Mouse (Mus musculus): ENCODE measurements around the gene 2810408A11Rik. TPM values are rescaled to one million over a fixed set of nuclear protein-coding genes. Genes with fewer than 3 reads are reported as not detected.
"Not testable (repeated sequence)": the region's sequence is repeated elsewhere in the genome, so short reads cannot be mapped to it uniquely, and the experiment has no call there.

Gene 2810408A11Rik
- polyA plus RNA-seq, 1 experiment from 2014 or later, result 14.7 TPM

- Histone ChIP-seq H3K27ac (ENCODE audit: low read depth, low read length) (no peak overlapping the region), H3K4me1 (replicated peaks; ENCODE audit: control insufficient read depth, insufficient read depth, low read length) (peaks cover 5% of the 10 kb centered on the region), H3K4me2 (replicated peaks; ENCODE audit: low read depth, low read length) (no peak overlapping the region), H3K36me3 (ENCODE audit: control insufficient read depth, insufficient read depth, low read length) (no peaks in the 10 kb centered on the region), H3K9ac (ENCODE audit: low read depth, low read length) (no peak overlapping the region), H3K9me3 (ENCODE audit: control insufficient read depth, low read length) (no peaks in the 10 kb centered on the region), H3K4me3 (ENCODE audit: low read depth, low read length) (no peak overlapping the region), H3K27me3 (ENCODE audit: control insufficient read depth, insufficient read depth, low read length) (peaks cover 35% of the 10 kb centered on the region)
- ATAC-seq (ENCODE audit: low FRiP score) (no peak), DNase-seq (ENCODE audit: low spot score) (no peak)
- WGBS, result 17% methylated on average over 6 of the region's 6 CpGs
Measured at GRCm38 (mm10) chr11:69934681-69935080, 33.9 kb upstream of the 2810408A11Rik start.

GRCm38 (mm10) chr11:69934169-69934568 lies 33.4 kb upstream of the 2810408A11Rik start:
- under 1% methylated on average over 18 of the region's 18 CpGs for WGBS
- Histone ChIP-seq H3K4me3 (ENCODE audit: low read depth, low read length) (peak overlapping the region; percentile 10), H3K36me3 (ENCODE audit: control insufficient read depth, insufficient read depth, low read length) (no peaks in the 10 kb centered on the region), H3K9ac (ENCODE audit: low read depth, low read length) (no peak overlapping the region), H3K27me3 (ENCODE audit: control insufficient read depth, insufficient read depth, low read length) (peaks cover 35% of the 10 kb centered on the region), H3K27ac (ENCODE audit: low read depth, low read length) (no peak overlapping the region), H3K4me2 (replicated peaks; ENCODE audit: low read depth, low read length) (peak overlapping the region; percentile 30), H3K4me1 (replicated peaks; ENCODE audit: control insufficient read depth, insufficient read depth, low read length) (peaks cover 5% of the 10 kb centered on the region), H3K9me3 (ENCODE audit: control insufficient read depth, low read length) (no peaks in the 10 kb centered on the region)
- DNase-seq (ENCODE audit: low spot score), result peak; percentile 97
- ATAC-seq (ENCODE audit: low FRiP score), result no peak

- Histone ChIP-seq H3K9ac (ENCODE audit: low read depth, low read length) (no peak overlapping the region), H3K36me3 (ENCODE audit: control insufficient read depth, insufficient read depth, low read length) (no peaks in the 10 kb centered on the region), H3K4me3 (ENCODE audit: low read depth, low read length) (no peak overlapping the region), H3K27ac (ENCODE audit: low read depth, low read length) (no peak overlapping the region), H3K4me1 (replicated peaks; ENCODE audit: control insufficient read depth, insufficient read depth, low read length) (peaks cover 5% of the 10 kb centered on the region), H3K9me3 (ENCODE audit: control insufficient read depth, low read length) (no peaks in the 10 kb centered on the region), H3K4me2 (replicated peaks; ENCODE audit: low read depth, low read length) (no peak overlapping the region), H3K27me3 (ENCODE audit: control insufficient read depth, insufficient read depth, low read length) (peaks cover 29% of the 10 kb centered on the region)
- WGBS, result 76% methylated on average over 4 of the region's 4 CpGs
- ATAC-seq (ENCODE audit: low FRiP score), result no peak
- DNase-seq (ENCODE audit: low spot score), result no peak
Measured at GRCm38 (mm10) chr11:69933066-69933465, 32.3 kb upstream of the 2810408A11Rik start.

GRCm38 (mm10) chr11:69932254-69932653 lies 31.5 kb upstream of the 2810408A11Rik start:
- no peak overlapping the region for H3K9ac ChIP-seq (ENCODE audit: low read depth, low read length)
- H3K4me1 ChIP-seq (replicated peaks; ENCODE audit: control insufficient read depth, insufficient read depth, low read length), result peaks cover 5% of the 10 kb centered on the region
- WGBS, result 37% methylated on average over 3 of the region's 3 CpGs
- ATAC-seq (ENCODE audit: low FRiP score) (no peak), DNase-seq (ENCODE audit: low spot score) (no peak)
- H3K36me3 ChIP-seq (ENCODE audit: control insufficient read depth, insufficient read depth, low read length), result no peaks in the 10 kb centered on the region
- peaks cover 21% of the 10 kb centered on the region for H3K27me3 ChIP-seq (ENCODE audit: control insufficient read depth, insufficient read depth, low read length)
- no peaks in the 10 kb centered on the region for H3K9me3 ChIP-seq (ENCODE audit: control insufficient read depth, low read length)
- no peak overlapping the region for H3K4me3 ChIP-seq (ENCODE audit: low read depth, low read length)
- H3K27ac ChIP-seq (ENCODE audit: low read depth, low read length), result no peak overlapping the region
- no peak overlapping the region for H3K4me2 ChIP-seq (replicated peaks; ENCODE audit: low read depth, low read length)

GRCm38 (mm10) chr11:69931769-69932168 lies 31.0 kb upstream of the 2810408A11Rik start:
- Histone ChIP-seq H3K27ac (ENCODE audit: low read depth, low read length) (no peak overlapping the region), H3K36me3 (ENCODE audit: control insufficient read depth, insufficient read depth, low read length) (no peaks in the 10 kb centered on the region), H3K9ac (ENCODE audit: low read depth, low read length) (no peak overlapping the region), H3K9me3 (ENCODE audit: control insufficient read depth, low read length) (no peaks in the 10 kb centered on the region), H3K4me1 (replicated peaks; ENCODE audit: control insufficient read depth, insufficient read depth, low read length) (peaks cover 5% of the 10 kb centered on the region), H3K4me2 (replicated peaks; ENCODE audit: low read depth, low read length) (no peak overlapping the region), H3K4me3 (ENCODE audit: low read depth, low read length) (no peak overlapping the region), H3K27me3 (ENCODE audit: control insufficient read depth, insufficient read depth, low read length) (peaks cover 16% of the 10 kb centered on the region)
- no peak for ATAC-seq (ENCODE audit: low FRiP score)
- WGBS, result 80% methylated on average over 8 of the region's 8 CpGs
- no peak for DNase-seq (ENCODE audit: low spot score)

- ATAC-seq (ENCODE audit: low FRiP score) (no peak), DNase-seq (ENCODE audit: low spot score) (no peak)
- H3K9me3 ChIP-seq (ENCODE audit: control insufficient read depth, low read length), result no peaks in the 10 kb centered on the region
- H3K4me2 ChIP-seq (replicated peaks; ENCODE audit: low read depth, low read length), result no peak overlapping the region
- H3K4me3 ChIP-seq (ENCODE audit: low read depth, low read length), result no peak overlapping the region
- no peak overlapping the region for H3K9ac ChIP-seq (ENCODE audit: low read depth, low read length)
- H3K36me3 ChIP-seq (ENCODE audit: control insufficient read depth, insufficient read depth, low read length), result no peaks in the 10 kb centered on the region
- peaks cover 1% of the 10 kb centered on the region for H3K4me1 ChIP-seq (replicated peaks; ENCODE audit: control insufficient read depth, insufficient read depth, low read length)
- peaks cover 9% of the 10 kb centered on the region; the same call in 1 of the 2 replicates for H3K27me3 ChIP-seq (ENCODE audit: control insufficient read depth, insufficient read depth, low read length)
- WGBS, result 76% methylated on average over 3 of the region's 3 CpGs
- H3K27ac ChIP-seq (ENCODE audit: low read depth, low read length), result no peak overlapping the region
Measured at GRCm38 (mm10) chr11:69930967-69931537, 30.3 kb upstream of the 2810408A11Rik start.

GRCm38 (mm10) chr11:69930176-69930575 lies 29.4 kb upstream of the 2810408A11Rik start:
- not testable (repeated sequence) for H3K36me3 ChIP-seq (ENCODE audit: control insufficient read depth, insufficient read depth, low read length); H3K9ac ChIP-seq (ENCODE audit: low read depth, low read length); H3K9me3 ChIP-seq (ENCODE audit: control insufficient read depth, low read length); ATAC-seq (ENCODE audit: low FRiP score); H3K27ac ChIP-seq (ENCODE audit: low read depth, low read length); DNase-seq (ENCODE audit: low spot score); H3K4me3 ChIP-seq (ENCODE audit: low read depth, low read length); H3K4me2 ChIP-seq (replicated peaks; ENCODE audit: low read depth, low read length); H3K27me3 ChIP-seq (ENCODE audit: control insufficient read depth, insufficient read depth, low read length); H3K4me1 ChIP-seq (replicated peaks; ENCODE audit: control insufficient read depth, insufficient read depth, low read length)
- 87% methylated on average over 8 of the region's 8 CpGs for WGBS

GRCm38 (mm10) chr11:69929712-69930111 lies 28.9 kb upstream of the 2810408A11Rik start:
- H3K27ac ChIP-seq (ENCODE audit: low read depth, low read length), result no peak overlapping the region
- 89% methylated on average over 4 of the region's 4 CpGs for WGBS
- no peak overlapping the region for H3K9ac ChIP-seq (ENCODE audit: low read depth, low read length)
- H3K36me3 ChIP-seq (ENCODE audit: control insufficient read depth, insufficient read depth, low read length), result no peaks in the 10 kb centered on the region
- peaks cover 3% of the 10 kb centered on the region; the same call in 1 of the 2 replicates for H3K27me3 ChIP-seq (ENCODE audit: control insufficient read depth, insufficient read depth, low read length)
- DNase-seq (ENCODE audit: low spot score) (no peak), ATAC-seq (ENCODE audit: low FRiP score) (no peak)
- no peak overlapping the region for H3K4me3 ChIP-seq (ENCODE audit: low read depth, low read length)
- H3K4me1 ChIP-seq (replicated peaks; ENCODE audit: control insufficient read depth, insufficient read depth, low read length), result no peaks in the 10 kb centered on the region
- no peak overlapping the region for H3K4me2 ChIP-seq (replicated peaks; ENCODE audit: low read depth, low read length)
- no peaks in the 10 kb centered on the region for H3K9me3 ChIP-seq (ENCODE audit: control insufficient read depth, low read length)

- no peak overlapping the region for H3K9ac ChIP-seq (ENCODE audit: low read depth, low read length)
- H3K36me3 ChIP-seq (ENCODE audit: control insufficient read depth, insufficient read depth, low read length), result no peaks in the 10 kb centered on the region
- H3K4me2 ChIP-seq (replicated peaks; ENCODE audit: low read depth, low read length), result no peak overlapping the region
- no peaks in the 10 kb centered on the region for H3K4me1 ChIP-seq (replicated peaks; ENCODE audit: control insufficient read depth, insufficient read depth, low read length)
- no peak overlapping the region for H3K27ac ChIP-seq (ENCODE audit: low read depth, low read length)
- H3K4me3 ChIP-seq (ENCODE audit: low read depth, low read length), result no peak overlapping the region
- DNase-seq (ENCODE audit: low spot score) (no peak), ATAC-seq (ENCODE audit: low FRiP score) (no peak)
- 97% methylated on average over 2 of the region's 2 CpGs for WGBS
- no peaks in the 10 kb centered on the region for H3K9me3 ChIP-seq (ENCODE audit: control insufficient read depth, low read length)
- H3K27me3 ChIP-seq (ENCODE audit: control insufficient read depth, insufficient read depth, low read length), result no peaks in the 10 kb centered on the region
Measured at GRCm38 (mm10) chr11:69927501-69927900, 26.7 kb upstream of the 2810408A11Rik start.
